Mouse (Mus musculus): ENCODE data around the gene Alx3.

DNA sequence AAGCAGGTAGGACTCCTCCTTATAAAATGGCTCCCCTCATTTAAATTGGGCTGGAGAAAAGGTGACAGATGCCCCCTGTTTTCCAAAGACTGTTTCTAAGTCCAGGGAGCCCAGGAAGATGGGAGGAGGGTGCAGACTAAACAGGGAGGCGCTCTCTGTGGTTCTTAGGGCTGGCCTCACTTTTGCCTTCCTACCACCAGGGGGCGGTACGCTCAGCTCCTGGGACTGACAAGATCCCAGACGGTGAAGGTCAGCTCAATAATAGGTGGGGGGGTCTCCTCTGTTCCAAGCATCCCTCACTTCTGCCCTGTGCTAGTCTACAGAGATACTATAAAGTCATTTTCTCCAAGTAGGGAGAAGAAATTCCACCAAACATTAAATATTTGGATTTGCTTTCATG, 10.5 kb downstream of the Alx3 start:
- no peak for TF ChIP-seq GATA1 (IDR thresholded peaks at IDR 0.05; ENCODE audit: borderline replicate concordance, low read length)
- TF ChIP-seq FLI1 (IDR thresholded peaks at IDR 0.05; ENCODE audit: low read length): no peak
